Mouse (Mus musculus) lung, postnatal 0 days (tissue): ENCODE measurements at regions not wholly inside any gene's neighbourhood (a gene's known extent, or its start where the extent isn't known, plus 50 kb on each side); places are given as distances from the start of the nearest gene placed in this dataset.

ENCODE experiments used
- CTCF ChIP-seq: IDR thresholded peaks from 2 replicates; pipeline ENCODE4 v1.5.1; 2016; ENCODE audit warnings: antibody characterized with exemption, mild to moderate bottlenecking
- EP300 ChIP-seq: IDR thresholded peaks from 2 replicates; pipeline ENCODE4 v1.6.1; 2016; ENCODE audit warnings: antibody characterized with exemption, mild to moderate bottlenecking, control low read depth

DNA sequence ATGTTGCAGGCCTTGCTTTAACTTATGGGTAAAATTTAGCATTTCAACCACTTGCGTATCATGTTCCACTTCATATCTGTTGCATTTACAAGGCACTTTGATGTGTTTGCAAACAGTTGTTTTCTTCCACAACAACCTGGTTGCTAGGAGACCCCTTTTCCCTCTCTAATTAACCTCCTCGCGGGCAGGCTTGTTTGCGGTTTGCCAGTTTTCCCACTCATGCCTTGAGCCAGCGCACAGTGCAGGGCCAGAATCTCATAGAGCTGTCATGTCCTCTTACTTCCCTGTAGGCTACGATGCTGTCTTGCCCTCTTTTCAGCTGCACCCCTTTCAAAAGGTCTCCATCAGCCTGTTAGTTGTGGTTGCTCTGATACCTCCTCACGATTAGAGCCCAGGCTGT is 199.3 kb downstream of the Tgfb2 start:
- TF ChIP-seq EP300 (no peak), CTCF (no peak)
